In genomic region chr8:117123850-117124633, GRCm38 (mm10) we compare ENCODE assay signal across 12 mouse cellular contexts. TPM values are rescaled to one million over a fixed set of nuclear protein-coding genes. Genes with fewer than 3 reads are reported as not detected.
DNase-seq lines count a peak whose midpoint lies in the region; ATAC-seq lines count a peak whose summit lies in the region.
"Had no signal": no experiment of that assay in that cellular context is flagged by ENCODE, and none has a peak within 500 bp of the region (broad histone marks: within the 10 kb centered on the region; RNA-seq: fewer than 3 reads in every experiment).

No protein-coding gene starts in this region.

- ATAC-seq in lung, embryonic 16.5 days (ENCODE audit: low read depth) = peak; percentile 82
- ATAC-seq in hindbrain, embryonic 16.5 days = no peak
- ATAC-seq: midbrain, embryonic 13.5 days had no signal

- no peak for DNase-seq in lung, postnatal 4 days
- DNase-seq in fat pad, adult 2 months (ENCODE audit: extremely low read depth, low read depth, low spot score) = peak; percentile 56
- DNase-seq in kidney, postnatal 25 days = peak; percentile 4 to 69
- DNase-seq in urinary bladder, postnatal 14 days (ENCODE audit: low spot score) = peak; percentile 82
- no peak for DNase-seq in right cerebral cortex, postnatal 14 days
- DNase-seq: cerebellum, adult 18-20 months; gastrocnemius, postnatal 25 days had no signal

- H3K4me1 ChIP-seq in lung, embryonic 16.5 days (replicated peaks; ENCODE audit: control insufficient read depth, insufficient read depth, low read length) = no peaks in the 10 kb centered on the region; the same call in 1 of the 2 replicates
- no peaks in the 10 kb centered on the region for H3K4me1 ChIP-seq in hindbrain, embryonic 16.5 days (ENCODE audit: control insufficient read depth, insufficient read depth, low read depth, low read length)
- H3K4me1 ChIP-seq: midbrain, embryonic 13.5 days had no signal

- no peak overlapping the region for H3K4me3 ChIP-seq in lung, embryonic 16.5 days (ENCODE audit: low read length)
- no peak overlapping the region for H3K4me3 ChIP-seq in hindbrain, embryonic 16.5 days (ENCODE audit: low read length)
- H3K4me3 ChIP-seq: midbrain, embryonic 13.5 days had no signal

- no peak overlapping the region for H3K4me2 ChIP-seq in lung, embryonic 16.5 days (ENCODE audit: low read depth, low read length)
- H3K4me2 ChIP-seq in hindbrain, embryonic 16.5 days (ENCODE audit: low read length) = no peak overlapping the region
- H3K4me2 ChIP-seq: heart, embryonic 11.5 days; midbrain, embryonic 13.5 days had no signal

- WGBS in lung, embryonic 16.5 days = 62% methylated on average over 13 of the region's 13 CpGs
- 82% methylated on average over 13 of the region's 13 CpGs for WGBS in hindbrain, embryonic 16.5 days

- H3K27me3 ChIP-seq in lung, embryonic 16.5 days (ENCODE audit: control insufficient read depth, insufficient read depth, low read depth, low read length) = no peaks in the 10 kb centered on the region
- no peaks in the 10 kb centered on the region for H3K27me3 ChIP-seq in hindbrain, embryonic 16.5 days (replicated peaks; ENCODE audit: control insufficient read depth, insufficient read depth, low read length)
- H3K27me3 ChIP-seq: midbrain, embryonic 13.5 days had no signal

- no peak overlapping the region for H3K9ac ChIP-seq in lung, embryonic 16.5 days (ENCODE audit: low read length)
- H3K9ac ChIP-seq in hindbrain, embryonic 16.5 days (ENCODE audit: low read depth, low read length) = no peak overlapping the region
- H3K9ac ChIP-seq: midbrain, embryonic 13.5 days had no signal

- no peaks in the 10 kb centered on the region for H3K9me3 ChIP-seq in lung, embryonic 16.5 days (ENCODE audit: control insufficient read depth, low read length)
- H3K9me3 ChIP-seq in hindbrain, embryonic 16.5 days (ENCODE audit: control insufficient read depth, low read length) = no peaks in the 10 kb centered on the region
- H3K9me3 ChIP-seq: midbrain, embryonic 13.5 days had no signal

- no peaks in the 10 kb centered on the region for H3K36me3 ChIP-seq in lung, embryonic 16.5 days (ENCODE audit: control insufficient read depth, insufficient read depth, low read length)
- no peaks in the 10 kb centered on the region for H3K36me3 ChIP-seq in hindbrain, embryonic 16.5 days (ENCODE audit: control insufficient read depth, insufficient read depth, low read length)
- H3K36me3 ChIP-seq: midbrain, embryonic 13.5 days had no signal

- H3K27ac ChIP-seq in lung, embryonic 16.5 days (ENCODE audit: low read length) = no peak overlapping the region
- H3K27ac ChIP-seq in hindbrain, embryonic 16.5 days (ENCODE audit: low read depth, low read length) = no peak overlapping the region
- H3K27ac ChIP-seq: midbrain, embryonic 13.5 days had no signal

RNA-seq across cellular contexts. Expression of gene Bco1, which starts 28.4 kb away (rescaled TPM):
- polyA plus RNA-seq in lung, embryonic 16.5 days (2015; fragmentation: Nextera tagmentation; extraction: Ambion mirVana) = 0.40 and 0.44 TPM in 2 replicates
- polyA plus RNA-seq in hindbrain, embryonic 16.5 days (2015; fragmentation: Nextera tagmentation; extraction: Ambion mirVana) = 0.35 and 0.41 TPM in 2 replicates

RNA-seq across cellular contexts. Expression of gene Gan, which starts 33.9 kb away (rescaled TPM):
- 1.8 TPM in 2 replicates for polyA plus RNA-seq in lung, embryonic 16.5 days (2015; fragmentation: Nextera tagmentation; extraction: Ambion mirVana)
- 2.8 TPM in 2 replicates for polyA plus RNA-seq in hindbrain, embryonic 16.5 days (2015; fragmentation: Nextera tagmentation; extraction: Ambion mirVana)

RNA-seq across cellular contexts. Expression of gene Pkd1l2, which starts 41.8 kb away (rescaled TPM):
- not detected in 2 replicates for polyA plus RNA-seq in lung, embryonic 16.5 days (2015; fragmentation: Nextera tagmentation; extraction: Ambion mirVana)
- 0.05 TPM in 2 replicates for polyA plus RNA-seq in hindbrain, embryonic 16.5 days (2015; fragmentation: Nextera tagmentation; extraction: Ambion mirVana)
- polyA plus RNA-seq: liver, embryonic 16.5 days; midbrain, embryonic 13.5 days had no signal

Comparison
In these comparisons a context has a peak if more than half of its experiments do, and no peak if none do; other contexts are left out.
1. DNase-seq: peak in fat pad, adult 2 months (single experiment), kidney, postnatal 25 days (2 of 2) and urinary bladder, postnatal 14 days (single experiment); none in lung, postnatal 4 days (0 of 2) and right cerebral cortex, postnatal 14 days (single experiment).